Mouse (Mus musculus) adrenal gland (tissue): ENCODE results near the gene Prkch.

Source experiments
- intact Hi-C: fragments of 180-260 bp; cut with DNase I; formaldehyde crosslinking; loops from one replicate; pipeline ENCODE4 v1.15.1; 2025

Prkch gene

DNA sequence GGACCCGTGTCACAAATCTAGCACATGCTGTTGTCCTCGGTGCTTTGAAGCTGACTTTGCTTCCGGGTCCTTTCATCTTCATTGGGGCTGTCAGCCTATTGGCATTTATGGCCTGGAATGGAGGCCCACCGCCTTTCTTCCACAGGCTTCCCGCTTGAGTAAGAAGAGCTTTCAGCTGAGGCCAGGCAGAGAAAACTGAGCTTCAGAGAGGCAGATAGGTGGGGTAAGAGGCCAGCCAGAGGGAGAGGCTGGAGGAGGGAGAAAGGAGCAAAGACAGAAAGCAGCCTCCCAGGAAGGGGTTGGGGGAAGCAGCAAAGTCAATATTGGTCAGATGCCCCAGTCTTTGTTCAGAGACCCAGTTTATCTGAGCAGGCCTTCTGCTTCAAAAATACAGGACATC is 123.9 kb downstream of the Prkch start:
- intact Hi-C loops = loop anchor here (5.0 to 10.0 kb wide), 3 partner anchors 224 to 586 kb away; no protein-coding TSS in a partner anchor

DNA sequence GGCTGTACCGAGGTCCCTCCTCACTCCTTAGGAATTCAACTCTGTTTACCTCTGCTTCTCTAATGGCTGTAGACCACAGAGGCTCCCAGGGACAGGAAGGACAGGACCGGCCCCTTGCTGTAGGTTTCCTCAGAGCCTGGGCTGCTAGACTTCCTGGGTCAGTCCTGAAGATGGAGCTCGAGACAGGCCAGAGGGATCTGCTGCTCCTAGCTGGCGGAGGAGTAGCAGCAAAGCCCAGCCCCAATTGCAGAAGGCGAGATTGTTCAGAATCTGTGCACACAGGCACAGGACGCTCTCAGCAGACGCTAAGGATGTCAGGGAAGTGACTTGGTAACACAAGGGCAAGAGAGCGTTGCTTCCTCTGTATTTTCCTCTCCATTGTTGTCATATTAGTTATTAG is 124.3 kb downstream of the Prkch start:
- intact Hi-C loops = loop anchor here (5.0 to 10.0 kb wide), 3 partner anchors 223 to 586 kb away; no protein-coding TSS in a partner anchor

DNA sequence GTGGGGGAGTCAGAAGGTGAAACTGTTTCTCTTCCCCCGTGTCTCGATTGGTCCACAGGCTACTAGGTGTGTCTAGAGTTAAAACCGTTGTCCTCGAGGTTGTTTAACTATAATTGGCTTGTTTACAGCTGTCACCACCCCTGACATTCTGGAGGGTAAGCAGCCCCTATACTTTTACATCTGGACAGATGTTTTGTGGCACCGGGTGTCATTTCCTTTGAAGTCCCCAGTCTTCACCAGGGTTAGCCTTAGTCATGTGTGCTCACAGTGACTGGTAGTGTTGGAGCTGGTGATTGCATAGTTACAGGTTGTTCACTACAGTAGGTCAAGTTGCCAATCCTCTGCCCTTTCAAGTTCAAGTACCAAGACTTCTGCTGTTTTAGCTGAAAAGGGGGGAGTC is 126.2 kb downstream of the Prkch start:
- intact Hi-C loops = no loop called here

DNA sequence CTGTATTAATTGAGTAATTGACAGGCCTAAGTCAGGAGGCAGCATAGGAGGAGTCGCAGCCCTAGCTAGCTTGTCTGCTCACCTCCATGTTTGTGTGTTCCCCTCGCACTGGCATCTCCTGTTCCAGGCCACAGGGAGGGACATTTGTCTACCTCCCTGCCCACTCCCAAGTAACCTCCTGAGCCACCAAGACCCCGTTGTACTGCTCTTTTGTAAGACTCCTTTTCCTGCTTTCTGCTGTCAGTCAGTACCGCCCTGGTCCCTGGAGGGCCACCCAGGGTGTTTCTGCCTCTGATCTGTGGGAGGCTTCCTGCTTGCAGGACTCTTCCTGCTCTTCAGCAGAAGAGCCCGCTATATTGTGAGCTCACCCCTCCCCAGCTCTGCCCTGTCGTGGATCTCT is 127.5 kb downstream of the Prkch start:
- intact Hi-C loops = no loop called here

DNA sequence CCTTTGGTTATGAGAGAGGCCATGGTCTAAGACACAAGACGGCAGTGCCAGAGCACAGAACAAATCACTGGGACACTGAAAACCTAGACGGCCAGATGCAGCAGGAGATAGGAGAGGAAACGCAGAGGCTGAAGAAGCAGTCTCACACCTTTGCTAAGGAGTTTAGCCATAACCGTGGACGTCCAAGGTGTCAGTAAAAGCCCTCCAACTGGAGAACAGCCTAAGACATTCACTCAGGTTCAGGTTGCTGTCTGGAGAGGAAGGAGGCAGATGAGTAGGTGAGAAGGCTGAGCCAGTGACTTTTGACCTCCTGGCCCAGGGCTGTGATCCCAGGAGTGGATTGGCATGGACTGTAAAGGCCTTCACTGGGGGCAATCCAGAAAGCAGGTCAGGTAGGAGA is 130.0 kb downstream of the Prkch start:
- intact Hi-C loops = no loop called here

DNA sequence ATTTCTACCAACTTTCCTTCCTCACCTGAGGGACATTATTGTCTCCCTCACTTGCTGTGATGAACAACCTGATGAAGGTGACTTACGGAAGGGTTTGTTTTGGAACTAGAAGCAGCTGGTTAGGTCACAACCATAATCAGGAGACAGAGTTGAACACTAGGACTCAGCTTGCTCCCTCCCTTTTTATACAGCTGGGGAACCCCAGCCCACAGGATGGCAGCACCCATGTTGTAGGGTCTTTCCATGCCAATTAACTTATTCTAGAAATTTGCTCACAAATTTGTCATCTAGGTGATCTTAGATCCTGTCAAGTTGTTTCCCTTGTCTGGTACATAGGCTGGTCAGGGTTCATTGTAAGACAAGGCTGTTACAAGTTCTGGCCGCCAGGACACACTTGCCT is 130.7 kb downstream of the Prkch start:
- intact Hi-C loops = no loop called here

DNA sequence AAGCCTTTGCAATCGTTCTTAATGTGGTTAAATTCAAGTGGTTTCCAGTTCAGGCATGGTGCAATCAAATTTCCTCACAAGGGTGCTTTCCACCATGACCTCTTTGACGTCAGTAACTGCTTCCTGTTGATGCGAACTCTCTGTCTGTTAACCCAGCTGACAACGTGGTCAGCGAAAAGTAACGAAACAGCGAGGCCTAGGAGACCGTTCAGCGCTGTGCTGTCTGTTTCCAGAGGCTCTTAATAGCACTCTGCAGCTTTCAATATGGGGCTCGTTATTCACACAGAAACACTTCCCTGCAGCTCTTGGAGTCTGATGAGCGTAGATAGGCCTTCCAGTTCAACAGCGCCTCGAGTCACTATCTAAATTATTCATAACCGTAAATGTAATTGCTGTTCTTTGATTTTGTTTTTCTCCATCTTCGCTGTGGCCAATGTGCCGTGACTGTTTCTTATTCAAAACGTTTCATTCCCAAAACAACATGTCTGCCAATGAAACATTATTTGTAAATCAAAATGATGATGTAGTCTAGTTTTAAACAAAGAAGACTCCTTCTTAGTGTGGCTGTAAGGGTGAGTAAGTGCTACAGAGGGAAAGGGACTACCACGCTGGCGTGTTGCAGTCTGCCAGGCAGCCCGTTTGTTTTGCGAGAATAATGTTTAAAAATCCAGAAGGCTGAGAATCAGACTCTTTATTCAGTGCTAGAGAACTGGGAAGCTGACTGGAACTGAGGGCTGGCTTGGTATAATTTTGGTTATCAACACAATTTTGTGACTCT is 131.5 kb downstream of the Prkch start:
- intact Hi-C loops = no loop called here

DNA sequence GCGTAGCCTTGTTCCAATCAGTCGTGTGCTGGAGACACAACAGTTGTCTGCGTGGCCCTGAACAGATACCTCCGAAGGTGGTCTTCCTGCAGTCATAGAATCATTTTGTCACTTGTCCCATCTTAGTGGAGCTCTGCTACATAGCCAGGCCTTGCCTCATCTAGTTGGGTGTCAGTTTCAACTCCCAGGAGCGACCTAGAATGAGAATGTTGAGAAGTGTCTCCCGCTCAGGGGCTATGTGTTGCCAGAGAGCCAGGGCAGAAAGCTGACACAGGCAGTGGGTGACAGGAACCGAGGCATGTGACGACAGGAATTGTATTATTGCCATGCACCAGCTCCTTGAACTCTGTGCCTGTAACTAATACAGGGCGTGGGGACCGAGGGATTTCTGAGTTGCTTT is 133.4 kb downstream of the Prkch start:
- intact Hi-C loops = no loop called here

DNA sequence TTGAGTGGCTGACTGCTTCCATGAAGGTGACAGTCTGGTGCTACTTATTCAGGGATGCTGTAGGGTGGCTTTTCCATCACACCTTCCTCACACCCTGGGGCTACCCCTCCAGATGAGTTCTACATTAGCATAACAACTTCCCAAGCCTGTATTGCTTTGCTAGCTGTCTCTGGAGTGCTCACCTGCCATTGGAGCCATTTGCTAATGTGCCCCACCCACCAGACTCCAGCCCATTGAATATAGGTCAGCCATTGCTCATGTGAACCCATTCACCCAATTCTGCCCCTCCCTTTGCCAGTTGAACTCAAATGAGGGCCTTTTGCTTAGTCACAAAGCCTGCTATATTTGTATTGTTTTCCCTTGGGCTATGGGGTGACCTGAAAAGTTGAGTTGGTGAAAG is 135.2 kb downstream of the Prkch start:
- intact Hi-C loops = no loop called here

DNA sequence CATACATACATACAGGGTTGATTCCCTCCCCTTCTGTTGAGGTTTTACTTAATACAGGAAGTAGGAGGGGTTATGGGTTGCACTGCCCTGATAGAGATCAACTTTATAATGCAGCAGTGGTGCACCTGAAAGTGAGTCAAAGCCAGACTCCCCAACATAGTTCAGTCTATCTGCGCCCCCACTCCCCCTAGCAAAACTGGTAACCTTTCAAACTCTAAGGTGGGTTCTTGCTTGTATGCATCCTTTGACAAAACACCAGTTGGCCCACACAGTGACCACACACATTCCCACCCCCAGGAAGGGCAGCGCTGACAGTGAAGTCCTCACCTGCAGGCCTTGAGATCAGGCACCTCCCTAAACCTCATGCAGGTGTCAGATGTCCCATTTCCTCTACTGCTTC is 135.9 kb downstream of the Prkch start:
- intact Hi-C loops = no loop called here

DNA sequence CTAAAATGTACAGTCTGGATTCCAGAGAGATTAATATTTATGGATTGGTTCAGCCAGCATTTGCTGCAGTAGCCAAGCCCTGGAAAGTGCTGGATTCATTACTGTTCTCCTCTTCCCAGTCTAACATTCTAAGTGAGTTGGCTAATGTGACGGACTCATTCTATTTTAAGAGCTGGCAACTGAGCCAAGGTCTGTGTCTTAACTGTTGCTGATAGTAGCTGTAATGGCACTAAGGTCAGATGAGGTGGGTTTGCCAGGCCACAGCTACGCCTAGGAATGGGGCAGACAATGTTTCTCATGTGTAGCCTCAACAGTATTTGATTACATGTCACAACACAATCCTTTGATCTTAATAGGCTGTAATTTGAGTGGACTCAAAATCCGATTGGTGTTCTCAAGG is 137.5 kb downstream of the Prkch start:
- intact Hi-C loops = no loop called here

DNA sequence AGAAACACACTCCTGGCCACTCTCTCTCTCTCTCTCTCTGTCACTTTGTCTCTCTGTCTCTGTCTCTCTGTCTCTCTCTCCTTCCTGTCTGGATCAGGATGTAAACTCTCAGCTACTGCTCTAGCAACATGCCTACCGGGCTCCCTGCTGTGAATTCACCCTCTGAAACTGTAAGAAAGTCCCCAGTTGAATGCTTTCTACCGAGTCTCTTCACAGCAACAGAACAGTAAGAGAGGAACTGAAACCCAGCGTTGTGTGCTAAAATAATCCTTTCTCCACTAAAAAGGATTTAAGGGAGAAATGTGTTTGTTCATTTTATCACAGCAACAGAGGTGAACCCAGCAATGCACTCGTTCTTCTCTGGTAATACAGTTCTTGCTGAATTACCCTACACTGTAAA is 138.5 kb downstream of the Prkch start:
- intact Hi-C loops = no loop called here

DNA sequence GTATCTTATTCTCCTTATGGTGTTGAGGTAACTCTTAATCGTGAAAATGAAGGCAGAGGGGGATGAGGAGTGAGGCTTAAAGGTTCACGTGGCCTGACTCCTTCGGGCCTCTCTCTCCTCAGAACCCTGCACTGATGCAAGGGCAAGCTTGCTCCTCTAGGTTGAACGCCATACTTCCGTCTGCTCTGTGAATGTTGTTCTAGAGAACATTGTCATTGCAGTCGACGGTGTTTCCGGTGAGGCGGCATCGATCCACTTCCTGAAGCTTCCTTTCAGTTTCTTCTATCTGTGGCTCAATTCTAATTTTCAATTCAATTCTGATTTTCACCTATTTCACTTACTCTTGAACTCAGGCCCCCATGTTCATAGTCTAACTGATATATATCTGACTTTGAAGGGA is 139.3 kb downstream of the Prkch start:
- intact Hi-C loops = no loop called here

DNA sequence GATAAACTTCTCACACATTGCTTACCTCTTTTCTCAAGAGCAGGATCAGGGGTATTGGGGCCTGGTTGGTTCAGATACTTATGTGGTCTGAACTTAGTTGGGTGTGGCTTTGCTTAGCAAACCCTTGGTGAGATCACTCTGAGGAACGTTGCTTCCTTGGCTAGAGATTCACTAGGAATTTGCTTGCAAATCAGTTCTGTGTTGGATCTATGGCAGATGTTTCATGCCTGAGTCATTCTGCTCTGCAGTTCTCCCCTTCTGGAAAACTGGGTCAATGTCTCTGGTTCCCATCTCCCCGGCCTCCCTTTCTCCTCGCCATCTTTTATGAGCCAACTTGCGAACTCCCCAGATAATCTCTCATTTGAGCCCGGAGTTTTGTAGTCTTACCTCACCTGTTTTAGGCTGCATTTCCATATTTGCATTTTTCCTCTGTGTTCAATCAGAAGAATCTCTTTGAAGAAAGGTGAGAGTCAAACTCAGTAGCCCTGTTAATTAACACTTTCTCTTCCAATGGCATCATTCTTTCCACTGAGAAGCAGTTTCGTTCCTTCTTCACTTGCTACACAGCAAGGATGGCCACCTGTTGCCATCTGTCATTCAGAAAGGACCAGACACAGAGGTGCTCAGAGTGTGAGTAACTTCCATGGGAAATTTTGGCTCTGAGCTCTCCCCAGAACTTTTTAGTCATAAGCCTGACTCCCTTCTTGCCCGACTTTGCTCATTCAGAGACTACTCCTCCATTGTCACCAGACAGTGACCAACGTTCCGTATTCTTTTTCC is 141.4 kb downstream of the Prkch start:
- intact Hi-C loops = loop anchor here (5.0 kb wide), 1 partner anchor 41 kb away; no protein-coding TSS in a partner anchor

DNA sequence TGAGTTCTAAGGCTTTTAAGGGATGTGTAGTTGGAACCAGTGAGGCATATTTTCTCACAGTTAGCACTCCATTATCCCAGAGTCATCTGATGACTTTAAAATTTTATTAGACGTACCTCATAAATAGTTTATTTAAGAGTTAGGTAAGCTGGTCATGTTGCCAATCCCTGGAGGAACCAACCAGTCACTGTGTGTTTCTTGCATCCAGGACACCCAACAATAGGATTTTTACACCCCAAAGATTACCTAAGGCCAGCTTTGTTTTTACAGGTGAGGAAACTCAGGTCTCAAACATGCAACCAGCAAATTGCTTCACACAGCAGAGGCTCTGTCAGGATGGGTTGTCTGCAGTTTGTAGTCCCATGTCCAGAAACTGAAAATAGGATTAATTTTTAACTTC is 142.4 kb downstream of the Prkch start:
- intact Hi-C loops = loop anchor here (5.0 kb wide), 1 partner anchor 40 kb away; no protein-coding TSS in a partner anchor

DNA sequence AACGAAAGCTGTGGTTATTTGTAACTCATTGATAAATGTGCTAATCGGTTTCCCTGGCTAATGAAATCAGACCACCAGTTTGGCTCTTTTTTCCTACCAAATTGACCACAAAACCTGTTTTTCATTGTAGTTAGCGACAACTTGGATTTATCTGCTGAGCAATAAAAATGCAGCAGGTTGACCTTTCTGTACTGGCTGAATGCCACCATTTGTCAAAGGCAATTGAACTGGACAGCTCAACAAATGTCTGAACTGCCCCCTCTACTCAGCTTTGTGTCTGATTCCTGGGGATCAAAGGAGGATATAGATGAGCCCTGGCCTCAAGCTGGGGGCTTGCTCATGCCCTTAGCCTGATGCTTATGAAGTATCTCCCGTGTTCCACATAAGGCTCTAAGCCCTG is 146.0 kb downstream of the Prkch start:
- intact Hi-C loops = no loop called here

DNA sequence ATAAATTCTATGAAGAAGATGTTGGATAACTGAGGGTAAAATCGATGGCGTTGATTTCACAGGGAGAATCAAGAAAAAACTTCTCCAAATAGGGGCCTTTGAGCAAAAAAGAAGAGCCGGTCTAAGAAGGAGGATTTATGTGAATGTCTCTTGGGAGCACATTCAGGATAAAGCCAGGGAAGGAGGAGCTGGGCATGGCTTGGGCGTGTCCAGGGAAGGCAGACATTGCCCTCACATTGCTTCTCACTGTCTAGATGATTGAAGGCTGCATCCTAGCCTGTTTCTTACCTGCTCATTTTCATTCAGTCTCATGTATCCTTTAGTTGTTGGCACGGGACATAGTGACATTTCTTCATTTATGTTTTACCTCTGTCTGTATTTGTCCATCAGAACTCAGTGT is 146.5 kb downstream of the Prkch start:
- intact Hi-C loops = no loop called here

DNA sequence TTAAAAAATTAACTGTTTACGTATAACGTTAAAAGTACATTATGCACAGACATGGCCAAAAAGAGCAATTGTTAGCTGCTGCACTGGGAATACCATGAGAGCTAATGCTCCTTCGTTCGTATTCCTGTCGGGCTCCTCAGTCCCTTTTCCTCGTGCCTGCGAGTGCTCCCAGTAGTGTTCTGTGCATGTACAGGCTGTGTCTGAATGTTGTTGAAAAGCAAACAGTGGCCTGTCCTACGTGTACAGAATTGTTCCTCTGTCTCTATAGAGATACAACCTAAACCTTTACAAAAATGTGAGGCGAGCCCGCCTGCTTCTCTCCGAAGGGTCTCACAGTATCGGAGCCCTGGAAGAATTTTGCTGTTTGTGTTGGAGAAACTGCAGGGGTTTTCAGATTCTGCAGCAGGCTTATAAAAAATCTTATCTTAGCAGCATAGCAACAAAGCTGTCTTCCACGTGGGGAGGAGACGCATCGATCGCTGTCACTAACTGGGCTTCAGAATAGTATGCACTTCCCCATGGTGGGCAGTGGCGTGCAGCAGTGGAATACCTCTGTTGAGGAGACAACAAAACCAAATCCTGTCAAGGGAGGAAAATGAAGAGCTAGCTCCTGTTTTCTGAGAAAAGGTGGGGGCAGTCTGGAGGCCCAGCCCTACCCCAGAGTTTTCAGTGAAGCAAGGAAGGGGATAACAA is 147.4 kb downstream of the Prkch start:
- intact Hi-C loops = no loop called here

DNA sequence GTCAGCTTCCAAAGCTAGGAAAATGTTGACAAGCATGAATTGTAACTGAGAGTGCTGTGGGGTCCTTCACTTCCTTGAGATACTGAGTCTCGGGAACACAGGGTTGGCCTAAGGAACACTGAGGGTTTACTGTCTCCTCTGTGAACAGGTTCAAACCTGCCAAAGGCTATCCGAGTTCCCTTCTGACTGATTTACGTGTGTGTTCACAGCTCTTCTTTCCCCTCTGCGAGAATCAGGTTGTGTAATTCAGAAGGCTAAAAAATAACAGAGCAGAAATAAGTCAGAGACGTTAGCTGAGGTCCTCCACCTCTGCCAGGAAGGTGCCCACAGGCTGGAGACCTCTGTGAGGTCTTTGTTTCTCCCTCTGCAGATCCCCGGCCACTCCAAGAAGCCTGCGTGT is 148.3 kb downstream of the Prkch start:
- intact Hi-C loops = no loop called here

DNA sequence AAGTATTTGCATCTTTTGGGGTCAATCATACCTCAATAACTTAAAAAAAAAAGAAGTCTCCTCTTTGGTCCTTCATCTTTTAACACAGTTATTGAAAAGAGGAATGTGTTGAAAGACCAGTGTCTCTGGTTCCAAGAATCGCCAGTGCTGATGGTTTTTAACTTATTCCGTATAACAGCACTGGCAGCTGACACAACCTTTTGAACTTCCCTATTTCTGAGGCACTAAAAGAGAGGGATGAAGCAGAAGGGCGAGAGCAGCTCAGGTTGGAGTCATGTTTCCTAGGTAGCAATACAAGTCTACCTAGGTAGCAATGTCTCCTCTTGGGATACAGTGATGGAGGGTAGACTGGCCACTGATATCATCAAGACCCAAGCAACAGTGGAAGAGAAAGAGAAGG is 152.3 kb downstream of the Prkch start:
- intact Hi-C loops = no loop called here

DNA sequence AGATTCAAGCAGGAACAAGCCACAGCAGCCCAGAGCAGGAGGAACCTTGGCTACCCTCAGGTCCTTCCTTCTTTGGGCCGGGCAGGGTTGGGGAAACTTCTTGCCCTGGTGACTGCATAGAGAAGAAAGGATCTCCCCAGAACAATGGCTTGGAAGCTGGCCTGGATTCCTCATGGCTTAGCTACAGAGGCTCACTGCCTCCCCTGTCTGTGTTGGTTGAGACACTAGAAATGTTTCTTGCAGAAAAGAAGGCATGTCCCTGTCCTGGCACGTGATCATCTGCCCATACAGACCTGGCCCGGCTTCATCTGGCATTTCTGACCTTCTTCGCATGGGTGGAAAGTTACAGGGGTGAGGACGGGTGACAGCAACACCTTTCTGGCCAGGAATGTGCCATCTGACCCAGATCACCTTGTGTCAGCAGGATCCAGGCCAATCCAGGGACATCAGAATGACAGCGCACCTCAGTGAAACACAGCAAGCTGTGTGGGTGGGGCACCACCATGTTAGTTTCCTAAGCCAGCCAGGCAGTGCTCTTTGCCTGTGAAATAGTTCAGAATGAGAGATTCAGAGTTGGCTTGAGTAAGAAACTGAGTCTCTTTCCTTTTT is 155.1 kb downstream of the Prkch start:
- intact Hi-C loops = no loop called here

DNA sequence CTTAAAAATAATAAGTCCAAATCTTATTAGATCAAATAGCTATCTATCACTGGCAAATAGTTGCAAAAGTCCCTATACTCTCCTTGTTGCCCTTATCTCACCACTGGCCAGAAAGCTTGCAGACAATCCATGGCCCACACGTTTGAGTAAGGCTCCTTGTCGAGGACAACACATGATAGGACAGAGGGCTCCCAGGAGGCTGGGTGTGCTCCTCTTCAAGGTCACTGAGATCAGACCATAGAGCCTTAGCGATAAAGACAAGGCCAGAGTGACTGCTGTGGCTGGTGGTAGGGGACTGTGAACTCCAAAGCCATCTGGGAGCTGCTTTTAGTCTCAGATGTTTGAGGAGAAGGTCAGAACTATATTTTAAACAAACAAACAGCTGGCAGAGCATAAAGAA is 158.0 kb downstream of the Prkch start:
- intact Hi-C loops = no loop called here
